Comparison of ENCODE assay signal across 17 mouse cellular contexts in the genomic region with DNA sequence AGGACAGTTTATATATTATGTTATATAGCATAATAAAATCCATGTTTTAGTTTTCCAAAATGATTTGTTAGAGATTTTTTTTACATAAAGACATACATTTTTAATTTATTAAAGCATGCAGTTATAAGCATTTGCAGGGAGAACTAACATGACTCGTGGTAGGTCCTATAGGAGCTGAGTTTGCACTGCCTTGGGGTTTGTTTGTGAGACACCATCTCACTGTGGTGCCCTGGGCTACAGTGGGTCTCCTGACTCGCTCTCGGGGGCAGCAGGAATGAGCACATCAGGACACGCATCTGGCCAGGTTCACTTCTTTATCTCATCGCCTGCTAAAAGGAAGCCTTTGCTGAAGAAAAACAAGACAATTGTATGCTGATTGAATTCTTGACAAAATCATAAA.
"Had no signal": no experiment of that assay in that cellular context is flagged by ENCODE, and none has a peak within 500 bp of the region (broad histone marks: within the 10 kb centered on the region; RNA-seq: fewer than 3 reads in every experiment).

No protein-coding gene starts in this region.

- DNase-seq: lung, adult 18-20 months; lung, postnatal 4 days; midbrain, embryonic 14.5 days; right cerebral cortex, postnatal 14 days; thymus, adult 2 months; thymus, postnatal 25 days; thymus, postnatal 4 days had no signal

- H3K27me3 ChIP-seq: lung, embryonic 15.5 days; midbrain, embryonic 12.5 days; neural tube, embryonic 13.5 days; neural tube, embryonic 15.5 days; stomach, embryonic 15.5 days had no signal

- ATAC-seq: midbrain, embryonic 16.5 days had no signal

- H3K4me2 ChIP-seq: lung, embryonic 15.5 days; midbrain, embryonic 12.5 days; neural tube, embryonic 13.5 days; neural tube, embryonic 15.5 days; stomach, embryonic 15.5 days had no signal

- H3K36me3 ChIP-seq: lung, embryonic 15.5 days; midbrain, embryonic 10.5 days; midbrain, embryonic 12.5 days; neural tube, embryonic 13.5 days; neural tube, embryonic 15.5 days; stomach, embryonic 15.5 days had no signal

- H3K27ac ChIP-seq: liver, embryonic 14.5 days; lung, embryonic 15.5 days; midbrain, embryonic 10.5 days; midbrain, embryonic 12.5 days; neural tube, embryonic 13.5 days; neural tube, embryonic 15.5 days; stomach, embryonic 15.5 days; stomach, postnatal 0 days had no signal

- H3K4me3 ChIP-seq: lung, embryonic 15.5 days; midbrain, embryonic 10.5 days; midbrain, embryonic 12.5 days; myocyte; neural tube, embryonic 13.5 days; neural tube, embryonic 15.5 days; stomach, embryonic 15.5 days had no signal

- H3K9ac ChIP-seq: liver, embryonic 14.5 days; lung, embryonic 15.5 days; midbrain, embryonic 12.5 days; neural tube, embryonic 13.5 days; neural tube, embryonic 15.5 days; stomach, embryonic 15.5 days had no signal

- H3K4me1 ChIP-seq: lung, embryonic 15.5 days; midbrain, embryonic 10.5 days; midbrain, embryonic 12.5 days; neural tube, embryonic 13.5 days; neural tube, embryonic 15.5 days; stomach, embryonic 15.5 days had no signal

- H3K9me3 ChIP-seq: lung, embryonic 15.5 days; midbrain, embryonic 10.5 days; midbrain, embryonic 12.5 days; neural tube, embryonic 13.5 days; neural tube, embryonic 15.5 days; stomach, embryonic 15.5 days had no signal
